Mouse (Mus musculus): ENCODE data around the gene Ccdc50. TPM values are rescaled to one million over a fixed set of nuclear protein-coding genes. Genes with fewer than 3 reads are reported as not detected.

The Ccdc50 gene
- polyA plus RNA-seq, 1 experiment from 2014 or later, result 37.4 TPM

DNA sequence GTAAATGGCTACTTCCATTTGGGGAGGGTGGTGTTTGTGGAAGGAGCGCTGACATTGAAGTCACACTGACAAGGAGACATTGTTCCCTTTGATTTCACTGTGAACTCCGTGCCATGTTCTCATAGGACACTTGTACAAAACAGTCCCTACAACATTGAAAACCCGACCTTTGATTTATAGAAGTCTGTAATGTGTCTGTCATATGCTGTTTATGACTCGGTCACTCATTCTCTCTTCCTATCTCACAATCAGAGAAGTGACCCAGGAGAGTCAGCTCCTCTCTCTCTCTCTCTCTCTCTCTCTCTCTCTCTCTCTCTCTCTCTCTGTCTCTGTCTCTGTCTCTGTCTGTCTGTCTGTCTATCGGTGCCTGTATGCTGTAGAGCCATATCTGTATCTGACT, 60.7 kb downstream of the Ccdc50 start:
- H3K27me3 ChIP-seq (ENCODE audit: insufficient read depth, low read length), result no peaks in the 10 kb centered on the region
- no peak overlapping the region for H3K27ac ChIP-seq
- no peaks in the 10 kb centered on the region for H3K4me1 ChIP-seq (replicated peaks; ENCODE audit: insufficient read depth, low read length)
- DNase-seq (ENCODE audit: low spot score) (no peak), ATAC-seq (replicated peaks; ENCODE audit: low FRiP score, low read depth) (no peak)
- no peaks in the 10 kb centered on the region for H3K9me3 ChIP-seq (replicated peaks; ENCODE audit: low read length)
- H3K36me3 ChIP-seq (ENCODE audit: insufficient read depth, low read length), result peaks cover 17% of the 10 kb centered on the region
- no peak for TF ChIP-seq CTCF (IDR thresholded peaks at IDR 0.05; ENCODE audit: low read depth)
- 93% methylated on average over 5 of the region's 5 CpGs for WGBS
- no peak overlapping the region for H3K4me2 ChIP-seq (ENCODE audit: low read length)
- no peak overlapping the region for H3K9ac ChIP-seq (ENCODE audit: low read depth, low read length)
- H3K4me3 ChIP-seq (replicated peaks; ENCODE audit: low read depth, low read length), result no peak overlapping the region

DNA sequence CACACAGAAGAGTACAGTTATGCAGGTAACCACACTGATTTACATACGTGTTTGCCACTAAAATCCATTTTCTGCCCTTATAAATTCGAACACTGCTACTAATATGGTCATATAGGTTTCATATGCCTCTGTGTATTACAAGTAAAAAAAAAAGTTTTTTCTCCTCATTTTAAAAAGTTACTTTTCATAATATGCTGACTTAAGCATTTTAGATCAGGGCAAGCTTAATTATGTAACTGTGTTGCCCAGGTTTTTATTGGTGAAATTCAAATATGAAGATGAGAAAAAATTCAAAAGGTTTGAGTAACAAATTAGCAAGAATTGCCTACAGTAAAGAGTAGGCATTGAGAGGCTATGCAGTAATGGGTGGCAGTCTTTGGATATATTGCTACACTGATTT, 62.0 kb downstream of the Ccdc50 start:
- Histone ChIP-seq H3K9ac (ENCODE audit: low read depth, low read length) (no peak overlapping the region), H3K27me3 (ENCODE audit: insufficient read depth, low read length) (no peaks in the 10 kb centered on the region), H3K4me2 (ENCODE audit: low read length) (no peak overlapping the region), H3K4me1 (replicated peaks; ENCODE audit: insufficient read depth, low read length) (no peaks in the 10 kb centered on the region), H3K4me3 (replicated peaks; ENCODE audit: low read depth, low read length) (no peak overlapping the region), H3K9me3 (replicated peaks; ENCODE audit: low read length) (no peaks in the 10 kb centered on the region), H3K27ac (no peak overlapping the region), H3K36me3 (ENCODE audit: insufficient read depth, low read length) (peaks cover 10% of the 10 kb centered on the region; the same call in 1 of the 2 replicates)
- no peak for TF ChIP-seq CTCF (IDR thresholded peaks at IDR 0.05; ENCODE audit: low read depth)
- 97% methylated on average over 2 of the region's 2 CpGs for WGBS
- ATAC-seq (replicated peaks; ENCODE audit: low FRiP score, low read depth) (no peak), DNase-seq (ENCODE audit: low spot score) (no peak)

DNA sequence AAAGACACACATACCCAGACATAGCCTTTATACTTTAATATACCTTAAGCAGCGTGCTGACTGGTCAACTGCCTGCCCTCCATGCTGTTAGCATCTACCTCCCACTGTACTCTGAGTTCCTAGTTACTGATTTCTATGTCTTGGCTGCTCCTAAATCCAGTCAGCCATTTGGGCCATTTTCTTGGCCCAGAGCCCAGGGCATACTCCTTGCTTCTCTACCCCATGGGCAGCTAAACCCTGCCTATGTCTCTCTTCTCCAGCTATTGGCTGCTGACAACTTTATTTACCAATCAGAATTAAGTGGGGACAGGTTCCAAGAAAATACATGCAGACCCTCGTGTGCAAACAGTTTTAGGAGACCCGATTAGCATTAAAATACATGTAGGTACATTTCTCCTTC, 64.7 kb downstream of the Ccdc50 start:
- Histone ChIP-seq H3K4me1 (replicated peaks; ENCODE audit: insufficient read depth, low read length) (no peaks in the 10 kb centered on the region), H3K36me3 (ENCODE audit: insufficient read depth, low read length) (0 out of 2 replicates have a peak, but pooled peaks cover 4% of the 10 kb centered on the region), H3K4me3 (replicated peaks; ENCODE audit: low read depth, low read length) (no peak overlapping the region), H3K9me3 (replicated peaks; ENCODE audit: low read length) (no peaks in the 10 kb centered on the region), H3K27ac (no peak overlapping the region), H3K27me3 (ENCODE audit: insufficient read depth, low read length) (no peaks in the 10 kb centered on the region), H3K9ac (ENCODE audit: low read depth, low read length) (no peak overlapping the region), H3K4me2 (ENCODE audit: low read length) (no peak overlapping the region)
- peak; percentile 21 for DNase-seq (ENCODE audit: low spot score)
- ATAC-seq (replicated peaks; ENCODE audit: low FRiP score, low read depth), result peak; percentile 70
- TF ChIP-seq CTCF (IDR thresholded peaks at IDR 0.05; ENCODE audit: low read depth), result no peak
- 64% methylated on average over 3 of the region's 3 CpGs for WGBS

DNA sequence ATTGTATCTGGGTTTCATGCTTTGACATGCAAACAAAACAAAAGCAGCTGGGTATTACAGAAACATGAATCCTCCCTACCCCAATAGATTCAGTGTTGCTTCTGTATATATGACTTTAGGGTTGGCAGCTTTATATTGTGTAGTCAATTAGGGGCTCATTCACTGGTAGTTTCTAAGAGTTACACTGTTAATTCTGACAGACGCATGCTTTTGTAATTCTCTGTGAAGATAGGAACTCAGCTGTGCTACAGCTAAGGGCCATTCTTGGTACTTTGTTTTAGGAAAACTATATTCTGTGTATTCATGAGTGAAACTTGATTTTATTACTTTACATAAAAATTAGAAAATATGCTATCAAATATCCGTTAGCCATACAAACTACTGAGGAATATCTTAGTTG, 65.2 kb downstream of the Ccdc50 start:
- H3K27ac ChIP-seq, result no peak overlapping the region
- H3K36me3 ChIP-seq (ENCODE audit: insufficient read depth, low read length), result 0 out of 2 replicates have a peak, but pooled peaks cover 4% of the 10 kb centered on the region
- ATAC-seq (replicated peaks; ENCODE audit: low FRiP score, low read depth) (no peak), DNase-seq (ENCODE audit: low spot score) (no peak)
- WGBS, result 78% methylated on average over 2 of the region's 2 CpGs
- no peaks in the 10 kb centered on the region for H3K27me3 ChIP-seq (ENCODE audit: insufficient read depth, low read length)
- no peaks in the 10 kb centered on the region for H3K4me1 ChIP-seq (replicated peaks; ENCODE audit: insufficient read depth, low read length)
- H3K9me3 ChIP-seq (replicated peaks; ENCODE audit: low read length), result no peaks in the 10 kb centered on the region
- no peak overlapping the region for H3K4me2 ChIP-seq (ENCODE audit: low read length)
- H3K9ac ChIP-seq (ENCODE audit: low read depth, low read length), result no peak overlapping the region
- TF ChIP-seq CTCF (IDR thresholded peaks at IDR 0.05; ENCODE audit: low read depth), result no peak
- no peak overlapping the region for H3K4me3 ChIP-seq (replicated peaks; ENCODE audit: low read depth, low read length)

DNA sequence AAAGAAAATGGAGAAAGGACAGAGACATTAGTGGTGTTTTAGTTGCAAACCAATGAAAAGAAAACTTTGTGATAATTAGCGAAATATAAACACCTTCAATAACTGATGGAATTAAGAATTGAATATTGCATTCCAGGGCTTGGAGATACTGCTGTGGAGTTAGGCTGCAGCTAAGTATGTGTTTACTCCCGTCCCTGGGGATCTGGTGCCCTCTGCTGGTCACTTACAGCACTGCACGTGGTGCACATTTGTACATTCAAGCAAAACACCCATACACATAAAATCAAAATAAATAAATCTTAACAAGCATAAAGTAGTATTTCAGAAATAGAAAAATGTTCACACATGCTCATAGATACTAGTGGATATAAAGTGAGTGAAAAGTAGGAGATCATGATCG, 68.6 kb downstream of the Ccdc50 start:
- no peak overlapping the region for H3K4me3 ChIP-seq (replicated peaks; ENCODE audit: low read depth, low read length)
- 19% methylated on average over 4 of the region's 4 CpGs for WGBS
- H3K4me2 ChIP-seq (ENCODE audit: low read length), result no peak overlapping the region
- DNase-seq (ENCODE audit: low spot score) (peak; percentile 71), ATAC-seq (replicated peaks; ENCODE audit: low FRiP score, low read depth) (no peak)
- no peaks in the 10 kb centered on the region for H3K4me1 ChIP-seq (replicated peaks; ENCODE audit: insufficient read depth, low read length)
- H3K27me3 ChIP-seq (ENCODE audit: insufficient read depth, low read length), result no peaks in the 10 kb centered on the region
- H3K9ac ChIP-seq (ENCODE audit: low read depth, low read length), result no peak overlapping the region
- H3K27ac ChIP-seq, result no peak overlapping the region
- TF ChIP-seq CTCF (IDR thresholded peaks at IDR 0.05; ENCODE audit: low read depth), result peak; percentile 99
- H3K36me3 ChIP-seq (ENCODE audit: insufficient read depth, low read length), result no peaks in the 10 kb centered on the region
- H3K9me3 ChIP-seq (replicated peaks; ENCODE audit: low read length), result no peaks in the 10 kb centered on the region

DNA sequence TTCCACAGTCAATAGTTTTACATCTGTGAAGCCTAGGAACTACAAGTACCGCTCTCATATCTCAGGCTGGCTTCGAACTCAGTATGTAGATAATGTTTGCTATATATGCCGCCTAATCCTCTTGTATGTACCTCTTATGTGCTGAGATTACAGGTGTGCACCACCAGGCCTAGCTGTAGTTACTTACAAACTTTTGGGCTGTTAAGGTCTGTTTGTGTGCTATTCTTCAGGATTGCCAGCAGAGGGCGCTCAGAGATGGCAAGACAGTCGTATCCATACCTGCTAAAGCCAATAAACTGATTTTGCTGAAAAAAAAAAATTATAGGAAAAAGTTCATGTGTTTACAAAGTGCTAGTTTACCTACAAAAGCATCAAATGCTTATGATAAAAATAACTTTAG, 80.1 kb downstream of the Ccdc50 start:
- 25% methylated on average over 5 of the region's 5 CpGs for WGBS
- Histone ChIP-seq H3K9me3 (replicated peaks; ENCODE audit: low read length) (no peaks in the 10 kb centered on the region), H3K27me3 (ENCODE audit: insufficient read depth, low read length) (no peaks in the 10 kb centered on the region), H3K4me1 (replicated peaks; ENCODE audit: insufficient read depth, low read length) (no peaks in the 10 kb centered on the region), H3K4me2 (ENCODE audit: low read length) (no peak overlapping the region), H3K27ac (no peak overlapping the region), H3K36me3 (ENCODE audit: insufficient read depth, low read length) (no peaks in the 10 kb centered on the region), H3K4me3 (replicated peaks; ENCODE audit: low read depth, low read length) (no peak overlapping the region), H3K9ac (ENCODE audit: low read depth, low read length) (no peak overlapping the region)
- ATAC-seq (replicated peaks; ENCODE audit: low FRiP score, low read depth), result no peak
- TF ChIP-seq CTCF (IDR thresholded peaks at IDR 0.05; ENCODE audit: low read depth), result peak; percentile 89
- DNase-seq (ENCODE audit: low spot score), result peak; percentile 68

DNA sequence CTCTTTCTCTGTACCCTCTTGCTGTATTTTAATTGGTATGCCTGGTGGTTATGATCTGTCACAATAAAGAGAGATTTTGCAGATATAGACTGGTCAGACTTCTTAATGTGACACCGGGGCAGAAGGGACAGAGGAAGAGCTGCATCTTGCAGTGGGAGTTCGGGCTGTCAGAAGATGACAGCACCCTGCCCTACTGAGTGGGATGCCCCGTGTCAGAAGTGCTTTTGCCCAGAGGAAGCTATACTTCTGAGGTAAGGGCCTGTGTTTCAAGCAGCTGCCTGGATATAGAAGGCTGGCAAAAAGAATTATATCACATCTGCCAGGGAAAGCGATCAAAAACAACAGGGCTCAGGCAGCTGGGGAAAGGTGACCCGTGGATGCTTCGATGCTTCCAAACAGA, 82.7 kb downstream of the Ccdc50 start:
- Histone ChIP-seq H3K4me3 (replicated peaks; ENCODE audit: low read depth, low read length) (no peak overlapping the region), H3K36me3 (ENCODE audit: insufficient read depth, low read length) (no peaks in the 10 kb centered on the region), H3K4me1 (replicated peaks; ENCODE audit: insufficient read depth, low read length) (no peaks in the 10 kb centered on the region), H3K9me3 (replicated peaks; ENCODE audit: low read length) (no peaks in the 10 kb centered on the region), H3K4me2 (ENCODE audit: low read length) (no peak overlapping the region), H3K9ac (ENCODE audit: low read depth, low read length) (no peak overlapping the region), H3K27me3 (ENCODE audit: insufficient read depth, low read length) (no peaks in the 10 kb centered on the region), H3K27ac (no peak overlapping the region)
- TF ChIP-seq CTCF (IDR thresholded peaks at IDR 0.05; ENCODE audit: low read depth), result no peak
- DNase-seq (ENCODE audit: low spot score) (no peak), ATAC-seq (replicated peaks; ENCODE audit: low FRiP score, low read depth) (no peak)
- WGBS, result 41% methylated on average over 6 of the region's 6 CpGs
